Mouse (Mus musculus) heart, embryonic 13.5 days (tissue): Measurements from ENCODE around the gene Zeb2. TPM values are rescaled to one million over a fixed set of nuclear protein-coding genes. Genes with fewer than 3 reads are reported as not detected.

Experiments
- ATAC-seq: fragments of 200-750 bp; cut with Nextera tagmentation; 2 replicates; pipeline ENCODE4 v1.8.0; 2017; ENCODE audit warnings: moderate TSS enrichment; ENCODE audit not compliant: insufficient number of reproducible peaks, low FRiP score, low TSS enrichment; ENCODE audit errors: extremely low read depth
- H3K27ac ChIP-seq: fragments of 300-500 bp; sonication (generic); replicated peaks from 2 replicates; pipeline ENCODE4 v1.5.1; 2015; ENCODE audit warnings: moderate library complexity, mild to moderate bottlenecking, inconsistent platforms
- H3K27me3 ChIP-seq: fragments of 300-500 bp; sonication (generic); replicated peaks from 2 replicates; pipeline ENCODE4 v1.6.1; 2015; ENCODE audit warnings: mild to moderate bottlenecking, inconsistent platforms
- H3K36me3 ChIP-seq: fragments of 300-500 bp; sonication (generic); 2 replicates; pipeline ENCODE4 v1.6.1; 2015; ENCODE audit warnings: mild to moderate bottlenecking, inconsistent platforms
- H3K4me1 ChIP-seq: fragments of 300-500 bp; sonication (generic); 2 replicates; pipeline ENCODE4 v1.6.1; 2015; ENCODE audit warnings: inconsistent platforms
- H3K4me2 ChIP-seq: fragments of 300-500 bp; sonication (generic); 2 replicates; pipeline ENCODE4 v1.6.1; 2015; ENCODE audit warnings: inconsistent platforms, mild to moderate bottlenecking, moderate library complexity
- H3K4me3 ChIP-seq: fragments of 300-500 bp; sonication (generic); 2 replicates; pipeline ENCODE4 v1.5.1; 2015; ENCODE audit warnings: moderate library complexity, mild to moderate bottlenecking, inconsistent platforms
- H3K9ac ChIP-seq: fragments of 300-500 bp; sonication (generic); 2 replicates; pipeline ENCODE4 v1.6.1; 2015; ENCODE audit warnings: inconsistent platforms, mild to moderate bottlenecking, moderate library complexity
- H3K9me3 ChIP-seq: fragments of 300-500 bp; sonication (generic); 2 replicates; pipeline ENCODE4 v1.6.1; 2016; ENCODE audit warnings: inconsistent platforms
- WGBS: fragments of 180-500 bp; shearing (Covaris S2); methylation state at CpG from one replicate; pipeline ENCODE4 v1.1.7; 2015; ENCODE audit warnings: mixed read lengths; 5-methylcytosine and 5-hydroxymethylcytosine counted together
- polyA plus RNA-seq: library from polyadenylated mRNA; unstranded; fragments of >200 nt; fragmentation: Nextera tagmentation; extraction: Ambion mirVana; gene quantifications from 2 replicates; pipeline ENCODE4 v1.2.1, GENCODE M21; 2015

Gene Zeb2
- polyA plus RNA-seq, 1 experiment from 2014 or later = 22.4 TPM

- ATAC-seq = no peak
- no peak overlapping the region for H3K4me2 ChIP-seq
- peaks cover 46% of the 10 kb centered on the region for H3K36me3 ChIP-seq
- no peak overlapping the region for H3K4me3 ChIP-seq
- H3K4me1 ChIP-seq = peaks cover 78% of the 10 kb centered on the region
- no peaks in the 10 kb centered on the region for H3K9me3 ChIP-seq
- H3K27ac ChIP-seq = 0 out of 2 replicates have a peak overlapping the region, but pooled peaks have one; percentile 5
- 55% methylated on average over 2 of the region's 2 CpGs for WGBS
- no peaks in the 10 kb centered on the region for H3K27me3 ChIP-seq
- no peak overlapping the region for H3K9ac ChIP-seq
Observed at GRCm38 (mm10) chr2:45094371-45094967, 22.7 kb downstream of the Zeb2 start.

GRCm38 (mm10) chr2:45093479-45093878 is 23.7 kb downstream of the Zeb2 start:
- H3K4me3 ChIP-seq = no peak overlapping the region
- H3K4me1 ChIP-seq = peaks cover 78% of the 10 kb centered on the region
- WGBS = 89% methylated on average over 7 of the region's 7 CpGs
- no peak overlapping the region for H3K4me2 ChIP-seq
- H3K9me3 ChIP-seq = no peaks in the 10 kb centered on the region
- no peak for ATAC-seq
- H3K27me3 ChIP-seq = no peaks in the 10 kb centered on the region
- no peak overlapping the region for H3K9ac ChIP-seq
- no peak overlapping the region for H3K27ac ChIP-seq
- H3K36me3 ChIP-seq = peaks cover 43% of the 10 kb centered on the region

DNA sequence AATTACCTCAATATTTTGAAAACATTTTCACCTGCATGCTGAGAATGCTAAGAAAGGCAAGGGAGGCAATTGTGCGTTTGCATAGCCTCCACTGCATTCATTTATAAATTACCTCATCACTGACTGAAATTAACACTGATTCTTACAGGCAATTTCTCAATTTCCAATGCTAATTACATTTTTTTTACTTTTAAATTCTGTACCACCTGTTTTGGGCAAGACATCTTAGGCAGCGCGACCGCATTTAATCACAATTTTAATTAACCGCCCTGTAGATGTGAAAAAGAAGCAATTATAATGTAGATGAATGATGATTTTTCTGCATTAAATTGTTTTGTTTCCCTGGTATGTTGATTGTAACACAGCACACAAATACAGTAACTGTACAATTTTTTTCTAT is 24.5 kb downstream of the Zeb2 start:
- Histone ChIP-seq H3K9me3 (no peaks in the 10 kb centered on the region), H3K27ac (no peak overlapping the region), H3K4me1 (peaks cover 80% of the 10 kb centered on the region), H3K27me3 (no peaks in the 10 kb centered on the region), H3K9ac (no peak overlapping the region), H3K36me3 (peaks cover 43% of the 10 kb centered on the region), H3K4me2 (no peak overlapping the region), H3K4me3 (no peak overlapping the region)
- WGBS = 94% methylated on average over 5 of the region's 5 CpGs
- no peak for ATAC-seq

GRCm38 (mm10) chr2:45090529-45091297 is 26.5 kb downstream of the Zeb2 start:
- no peak for ATAC-seq
- 94% methylated on average over 8 of the region's 8 CpGs for WGBS
- H3K36me3 ChIP-seq = peaks cover 35% of the 10 kb centered on the region
- H3K27me3 ChIP-seq = no peaks in the 10 kb centered on the region
- H3K4me2 ChIP-seq = no peak overlapping the region
- H3K4me3 ChIP-seq = no peak overlapping the region
- no peaks in the 10 kb centered on the region for H3K9me3 ChIP-seq
- H3K4me1 ChIP-seq = peaks cover 75% of the 10 kb centered on the region
- no peak overlapping the region for H3K9ac ChIP-seq
- H3K27ac ChIP-seq = no peak overlapping the region

DNA sequence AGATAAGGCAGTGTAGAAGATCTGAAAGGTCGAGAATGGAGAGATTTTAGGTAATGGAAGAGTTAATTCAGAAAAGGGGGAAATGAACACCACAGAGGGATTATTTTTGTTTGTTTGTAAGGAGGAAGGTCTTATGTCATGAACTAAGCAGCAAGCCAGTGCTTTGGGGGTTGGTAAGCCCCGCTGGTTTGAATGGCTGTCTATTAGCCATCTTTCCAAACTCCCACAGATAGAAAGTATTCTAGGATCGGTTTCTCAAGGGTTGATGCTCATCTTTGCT is 28.0 kb downstream of the Zeb2 start:
- Histone ChIP-seq H3K4me1 (peaks cover 60% of the 10 kb centered on the region), H3K27ac (peak overlapping the region; percentile 36)

DNA sequence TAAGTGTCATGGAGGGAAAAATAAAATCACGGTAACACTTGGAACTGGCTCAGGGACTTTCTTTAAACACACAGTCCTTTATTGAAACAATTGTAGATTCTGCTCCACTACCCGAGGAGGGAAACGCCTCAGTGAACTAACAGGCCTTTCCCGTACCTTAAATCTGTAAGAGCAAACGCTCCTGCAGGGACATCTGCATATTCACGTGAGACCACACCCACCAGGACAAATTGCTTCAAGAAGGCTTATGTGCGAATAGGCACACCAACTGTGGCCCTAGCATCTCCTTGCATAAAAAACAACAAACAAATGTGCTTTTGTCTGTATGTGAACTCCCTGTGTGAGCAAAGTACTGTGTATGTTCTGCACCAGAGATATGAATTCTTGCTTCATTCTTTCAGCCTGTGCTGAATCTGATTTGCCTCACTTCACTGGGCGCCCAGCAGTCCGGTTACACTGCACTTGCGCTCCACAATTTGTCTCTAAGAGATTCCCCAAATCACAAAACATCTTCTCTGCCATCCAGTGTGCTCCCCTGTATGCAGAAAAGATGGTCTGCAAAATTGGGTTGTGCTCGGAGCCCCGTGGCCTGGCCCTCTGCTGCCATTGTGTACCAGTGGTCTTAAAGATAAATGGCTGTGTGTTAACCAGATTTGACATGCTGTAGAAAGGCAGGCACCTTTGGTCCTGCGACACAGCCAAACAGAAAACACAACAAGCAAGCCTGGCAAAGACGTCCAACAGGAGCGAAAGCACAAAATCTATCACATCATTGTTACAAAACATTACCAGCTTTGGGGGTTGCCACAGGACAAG is 28.6 kb downstream of the Zeb2 start:
- H3K27me3 ChIP-seq = no peaks in the 10 kb centered on the region
- peak overlapping the region; percentile 37; the same call in 1 of the 2 replicates for H3K9ac ChIP-seq
- H3K4me1 ChIP-seq = peaks cover 59% of the 10 kb centered on the region
- peaks cover 32% of the 10 kb centered on the region for H3K36me3 ChIP-seq
- H3K27ac ChIP-seq = peak overlapping the region; percentile 40
- H3K4me2 ChIP-seq = peak overlapping the region; percentile 22; the same call in 1 of the 2 replicates
- no peak overlapping the region for H3K4me3 ChIP-seq
- no peaks in the 10 kb centered on the region for H3K9me3 ChIP-seq
- 45% methylated on average over 15 of the region's 15 CpGs for whole genome bisulfite sequencing
- no peak for ATAC-seq

More for the DNA sequence above, 28.0 kb downstream of the Zeb2 start:
- ATAC-seq = no peak
- H3K4me2 ChIP-seq = peak overlapping the region; percentile 22; the same call in 1 of the 2 replicates
- WGBS = 56% methylated on average over 3 of the region's 3 CpGs
- H3K4me3 ChIP-seq = no peak overlapping the region
- no peaks in the 10 kb centered on the region for H3K9me3 ChIP-seq
- no peaks in the 10 kb centered on the region for H3K27me3 ChIP-seq
- H3K36me3 ChIP-seq = peaks cover 33% of the 10 kb centered on the region
- no peak overlapping the region for H3K9ac ChIP-seq

DNA sequence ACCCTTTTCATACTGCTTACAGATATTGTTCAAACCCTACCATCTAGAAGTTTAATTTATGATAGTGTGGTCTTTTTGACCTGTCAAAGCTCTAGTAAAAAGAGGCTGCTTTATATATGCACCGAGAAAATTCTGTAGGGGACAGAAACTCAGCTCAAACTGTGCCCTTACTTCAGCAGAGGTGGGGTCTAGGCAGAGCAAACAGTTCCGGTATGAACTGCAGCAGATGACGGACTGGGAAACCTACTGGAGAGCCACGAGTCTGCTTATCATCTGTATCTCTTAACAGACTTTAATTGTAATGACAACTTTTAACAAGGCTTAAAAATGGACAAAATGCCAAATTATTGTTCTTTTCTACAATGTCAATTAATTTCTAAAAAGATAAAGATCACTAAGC is 30.0 kb downstream of the Zeb2 start:
- Histone ChIP-seq H3K4me1 (peaks cover 68% of the 10 kb centered on the region), H3K27ac (no peak overlapping the region), H3K27me3 (no peaks in the 10 kb centered on the region), H3K4me3 (no peak overlapping the region), H3K9ac (no peak overlapping the region), H3K4me2 (no peak overlapping the region), H3K9me3 (no peaks in the 10 kb centered on the region), H3K36me3 (peaks cover 22% of the 10 kb centered on the region)
- ATAC-seq = no peak
- WGBS = 36% methylated on average over 4 of the region's 4 CpGs

DNA sequence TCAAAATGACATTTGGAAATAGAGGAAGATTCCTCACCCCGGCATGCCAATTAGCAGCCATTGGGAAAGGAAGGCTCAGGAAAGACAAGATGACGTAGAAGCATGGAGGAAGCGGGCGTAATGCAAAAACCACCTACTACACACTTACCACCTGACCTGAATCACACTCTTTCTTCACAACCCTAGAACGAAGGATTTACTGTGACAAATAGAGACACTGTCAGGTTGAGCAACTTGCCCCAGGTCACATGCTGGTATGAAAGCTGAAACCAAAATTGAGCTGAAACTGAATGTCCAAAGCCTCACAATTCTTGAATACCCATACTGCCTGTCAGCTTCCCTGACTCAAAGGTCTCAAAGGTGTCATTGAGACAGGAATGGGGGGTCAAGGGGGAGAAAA is 31.5 kb downstream of the Zeb2 start:
- no peak overlapping the region for H3K27ac ChIP-seq
- H3K4me2 ChIP-seq = no peak overlapping the region
- H3K9me3 ChIP-seq = no peaks in the 10 kb centered on the region
- H3K27me3 ChIP-seq = no peaks in the 10 kb centered on the region
- ATAC-seq = no peak
- H3K4me3 ChIP-seq = no peak overlapping the region
- peaks cover 73% of the 10 kb centered on the region for H3K4me1 ChIP-seq
- WGBS = 86% methylated on average over 5 of the region's 5 CpGs
- H3K36me3 ChIP-seq = peaks cover 11% of the 10 kb centered on the region
- no peak overlapping the region for H3K9ac ChIP-seq

GRCm38 (mm10) chr2:45083042-45083441 is 34.2 kb downstream of the Zeb2 start:
- Histone ChIP-seq H3K27ac (no peak overlapping the region), H3K36me3 (peaks cover 7% of the 10 kb centered on the region), H3K4me2 (no peak overlapping the region), H3K4me1 (peaks cover 57% of the 10 kb centered on the region), H3K9me3 (no peaks in the 10 kb centered on the region), H3K9ac (no peak overlapping the region), H3K4me3 (no peak overlapping the region), H3K27me3 (no peaks in the 10 kb centered on the region)
- ATAC-seq = no peak
- WGBS = 82% methylated on average over 10 of the region's 10 CpGs

DNA sequence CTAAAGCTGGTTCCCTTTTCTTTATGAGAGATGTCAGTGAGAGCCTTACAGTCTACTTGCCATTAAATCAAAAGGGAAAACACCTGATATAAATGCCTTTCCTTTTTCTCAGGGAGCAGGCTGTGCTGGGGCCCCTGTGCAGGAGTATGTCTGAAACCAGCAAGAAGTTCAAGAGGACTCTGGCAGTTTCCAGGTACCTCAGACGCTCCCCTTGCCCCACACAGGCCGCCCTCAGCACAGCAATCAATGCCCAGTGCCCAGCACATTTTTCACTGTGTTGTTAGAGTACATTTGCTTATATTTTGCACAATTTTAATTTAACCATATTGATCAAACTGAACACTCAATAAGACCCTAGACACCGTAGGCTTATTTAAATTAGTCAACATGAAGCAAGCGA is 35.6 kb downstream of the Zeb2 start:
- H3K27me3 ChIP-seq = no peaks in the 10 kb centered on the region
- no peak for ATAC-seq
- H3K9ac ChIP-seq = no peak overlapping the region
- no peaks in the 10 kb centered on the region for H3K9me3 ChIP-seq
- H3K27ac ChIP-seq = no peak overlapping the region
- peaks cover 12% of the 10 kb centered on the region for H3K36me3 ChIP-seq
- H3K4me2 ChIP-seq = no peak overlapping the region
- WGBS = 84% methylated on average over 4 of the region's 4 CpGs
- no peak overlapping the region for H3K4me3 ChIP-seq
- H3K4me1 ChIP-seq = peaks cover 53% of the 10 kb centered on the region

- Histone ChIP-seq H3K4me3 (no peak overlapping the region), H3K9ac (no peak overlapping the region), H3K4me2 (no peak overlapping the region), H3K9me3 (no peaks in the 10 kb centered on the region), H3K36me3 (peaks cover 6% of the 10 kb centered on the region; the same call in 1 of the 2 replicates), H3K4me1 (peaks cover 41% of the 10 kb centered on the region), H3K27me3 (no peaks in the 10 kb centered on the region), H3K27ac (peak overlapping the region; percentile 9; the same call in 1 of the 2 replicates)
- WGBS = 15% methylated on average over 3 of the region's 3 CpGs
- no peak for ATAC-seq
Observed at GRCm38 (mm10) chr2:45077938-45078487, 39.2 kb downstream of the Zeb2 start.
